Mouse (Mus musculus) lung, postnatal 0 days (tissue): ENCODE data around the gene Atp6v1g2.
A peak's percentile ranks its signal among the peaks of the same experiment; 100 is the strongest.

ENCODE experiments used
- CTCF ChIP-seq: IDR thresholded peaks from 2 replicates; pipeline ENCODE4 v1.5.1; 2016; ENCODE audit warnings: antibody characterized with exemption, mild to moderate bottlenecking
- EP300 ChIP-seq: IDR thresholded peaks from 2 replicates; pipeline ENCODE4 v1.6.1; 2016; ENCODE audit warnings: antibody characterized with exemption, mild to moderate bottlenecking, control low read depth

DNA sequence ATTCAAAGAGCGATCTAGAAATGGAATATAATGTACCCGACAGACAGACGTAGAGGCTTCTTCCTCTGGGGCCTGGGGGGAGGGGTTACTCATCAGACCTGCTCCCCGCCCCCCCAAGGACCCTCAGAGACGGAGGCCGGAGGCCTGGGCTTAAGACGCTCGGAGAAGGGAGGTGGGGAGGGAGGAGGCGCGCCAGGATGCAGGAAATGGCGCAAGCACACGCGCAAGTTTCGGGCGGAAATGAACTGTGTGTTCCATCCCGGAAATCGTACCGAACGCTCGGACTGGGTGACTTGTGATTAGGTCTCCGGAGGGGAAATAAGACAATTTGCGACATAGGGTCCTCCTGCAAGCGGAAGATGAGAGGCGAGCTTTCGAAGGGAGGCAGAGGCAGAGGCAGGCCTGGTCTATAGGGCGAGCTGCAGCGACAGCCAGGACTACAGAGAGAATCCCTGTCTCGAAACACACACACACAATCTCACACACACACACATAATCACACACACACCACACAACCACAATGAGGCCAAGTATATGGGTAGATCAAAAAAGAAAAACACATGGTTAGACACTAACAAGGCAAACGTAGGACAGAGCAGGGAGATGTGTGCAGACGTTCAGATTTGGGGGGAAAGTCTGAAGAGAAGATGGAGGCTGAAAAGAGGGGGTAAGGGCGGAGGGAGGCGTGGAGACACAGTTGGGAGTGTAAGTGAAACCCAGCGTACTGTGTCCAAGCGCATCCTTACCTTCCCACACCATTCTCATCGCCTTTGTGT is 2.3 kb downstream of the Atp6v1g2 start, which contains the start of gene Nfkbil1:
- TF ChIP-seq CTCF (no peak), EP300 (peak; percentile 76; the same call in 1 of the 2 replicates)
